Mouse (Mus musculus): ENCODE results near the gene Sp140. TPM values are rescaled to one million over a fixed set of nuclear protein-coding genes. Genes with fewer than 3 reads are reported as not detected.
A peak's percentile ranks its signal among the peaks of the same experiment; 100 is the strongest.
"Not testable (repeated sequence)": the region's sequence is repeated elsewhere in the genome, so short reads cannot be mapped to it uniquely, and the experiment has no call there.

Gene Sp140
- total RNA-seq, 2 experiments from 2014 or later: 57.1 to 57.7 TPM

- not testable (repeated sequence) for ATAC-seq (replicated peaks; ENCODE audit: low FRiP score, poor library complexity, severe bottlenecking)
These were observed 18.5 kb downstream of the Sp140 start for GRCm38 (mm10) chr1:85618689-85619088.

GRCm38 (mm10) chr1:85636936-85637335 lies 36.8 kb downstream of the Sp140 start:
- ATAC-seq (replicated peaks; ENCODE audit: low FRiP score, poor library complexity, severe bottlenecking): not testable (repeated sequence)

- ATAC-seq (replicated peaks; ENCODE audit: low FRiP score, poor library complexity, severe bottlenecking): not testable (repeated sequence)
These were observed 38.0 kb downstream of the Sp140 start for GRCm38 (mm10) chr1:85638144-85638543.

GRCm38 (mm10) chr1:85649881-85650280 lies 49.7 kb downstream of the Sp140 start, which contains the start of gene Sp100:
Gene Sp100, plus strand, starts transcription at chr1:85649988.
- ATAC-seq (replicated peaks; ENCODE audit: low FRiP score, poor library complexity, severe bottlenecking): peak; percentile 69; the same call in 1 of the 2 replicates

- not testable (repeated sequence) for ATAC-seq (replicated peaks; ENCODE audit: low FRiP score, poor library complexity, severe bottlenecking)
These were observed 50.3 kb downstream of the Sp140 start for GRCm38 (mm10) chr1:85650524-85650923.

- ATAC-seq (replicated peaks; ENCODE audit: low FRiP score, poor library complexity, severe bottlenecking): not testable (repeated sequence)
These were observed 51.6 kb downstream of the Sp140 start for GRCm38 (mm10) chr1:85651770-85652275.

GRCm38 (mm10) chr1:85657211-85657610 lies 57.0 kb downstream of the Sp140 start:
- ATAC-seq (replicated peaks; ENCODE audit: low FRiP score, poor library complexity, severe bottlenecking): not testable (repeated sequence)

GRCm38 (mm10) chr1:85664266-85664665 lies 64.1 kb downstream of the Sp140 start:
- ATAC-seq (replicated peaks; ENCODE audit: low FRiP score, poor library complexity, severe bottlenecking): no peak

- no peak for ATAC-seq (replicated peaks; ENCODE audit: low FRiP score, poor library complexity, severe bottlenecking)
These were observed 80.0 kb downstream of the Sp140 start for GRCm38 (mm10) chr1:85680226-85680625.

- ATAC-seq (replicated peaks; ENCODE audit: low FRiP score, poor library complexity, severe bottlenecking): no peak
These were observed 86.5 kb downstream of the Sp140 start for GRCm38 (mm10) chr1:85686666-85687065.

GRCm38 (mm10) chr1:85687346-85687745 lies 87.2 kb downstream of the Sp140 start:
- no peak for ATAC-seq (replicated peaks; ENCODE audit: low FRiP score, poor library complexity, severe bottlenecking)

- ATAC-seq (replicated peaks; ENCODE audit: low FRiP score, poor library complexity, severe bottlenecking): no peak
These were observed 90.4 kb downstream of the Sp140 start for GRCm38 (mm10) chr1:85690544-85690943.

- ATAC-seq (replicated peaks; ENCODE audit: low FRiP score, poor library complexity, severe bottlenecking): no peak
These were observed 92.1 kb downstream of the Sp140 start for GRCm38 (mm10) chr1:85692281-85692680.

GRCm38 (mm10) chr1:85693280-85693679 lies 93.1 kb downstream of the Sp140 start:
- no peak for ATAC-seq (replicated peaks; ENCODE audit: low FRiP score, poor library complexity, severe bottlenecking)

Other genes with a start within 250 kb of the Sp140 start
- not detected in 2 replicates for gene G530012D18Rik, start 24.7 kb upstream of the Sp140 start, total RNA-seq (2015; ENCODE audit: low replicate concordance)
- not detected in 2 replicates for gene G530012D18Rik, start 24.7 kb upstream of the Sp140 start, total RNA-seq (2017; ENCODE audit: low replicate concordance)
- gene Sp110, start 1.6 kb upstream of the Sp140 start, total RNA-seq (2015; ENCODE audit: low replicate concordance): 24.9 and 28.1 TPM in 2 replicates
- gene Sp110, start 1.6 kb upstream of the Sp140 start, total RNA-seq (2017; ENCODE audit: low replicate concordance): 16.2 and 36.6 TPM in 2 replicates
- 193 and 229 TPM in 2 replicates for gene Sp100, start 49.6 kb downstream of the Sp140 start, total RNA-seq (2015; ENCODE audit: low replicate concordance)
- gene Sp100, start 49.6 kb downstream of the Sp140 start, total RNA-seq (2017; ENCODE audit: low replicate concordance): 195 and 223 TPM in 2 replicates
- gene A630001G21Rik, start 178.3 kb downstream of the Sp140 start, total RNA-seq (2015; ENCODE audit: low replicate concordance): 11.0 and 14.2 TPM in 2 replicates
- gene A630001G21Rik, start 178.3 kb downstream of the Sp140 start, total RNA-seq (2017; ENCODE audit: low replicate concordance): 13.9 and 28.5 TPM in 2 replicates
- 24.6 and 26.3 TPM in 2 replicates for gene Cab39, start 193.1 kb downstream of the Sp140 start, total RNA-seq (2015; ENCODE audit: low replicate concordance)
- 36.0 and 48.6 TPM in 2 replicates for gene Cab39, start 193.1 kb downstream of the Sp140 start, total RNA-seq (2017; ENCODE audit: low replicate concordance)